Mouse (Mus musculus) MEL (cell line): ENCODE measurements around the gene Olfr340.

Experiments
- CHD2 ChIP-seq: IDR thresholded peaks from 2 replicates; pipeline ENCODE4 v1.6.1; 2011; ENCODE audit warnings: low read length, improper control_type of control experiment
- CTCF ChIP-seq, 3 experiments: IDR thresholded peaks in 2 of 3; conservative IDR thresholded peaks in 1 of 3; 2 replicates each; pipeline ENCODE4 v1.5.1; 2011 to 2012; ENCODE audit warnings: low read length in 3 of 3, low read depth in 2 of 3, mild to moderate bottlenecking in 2 of 3, improper control_type of control experiment in 1 of 3, inconsistent platforms in 1 of 3, mixed read lengths in 1 of 3, moderate library complexity in 1 of 3; ENCODE audit not compliant: control insufficient read depth in 1 of 3, insufficient read depth in 1 of 3, poor library complexity in 1 of 3, severe bottlenecking in 1 of 3
- E2F4 ChIP-seq: IDR thresholded peaks from 2 replicates; pipeline ENCODE4 v1.6.1; 2011; ENCODE audit warnings: low read depth, low read length, improper control_type of control experiment, borderline replicate concordance
- ELF1 ChIP-seq: IDR thresholded peaks from 2 replicates; pipeline ENCODE4 v1.6.1; 2014; ENCODE audit warnings: low read depth, mild to moderate bottlenecking, inconsistent platforms, low read length, improper control_type of control experiment, moderate library complexity
- EP300 ChIP-seq, 2 experiments: IDR thresholded peaks; 2 replicates each; pipeline ENCODE4 v1.6.1; 2011; ENCODE audit warnings: improper control_type of control experiment in 2 of 2, low read length in 2 of 2, low read depth in 1 of 2, mild to moderate bottlenecking in 1 of 2
- MAX ChIP-seq: IDR thresholded peaks from 2 replicates; pipeline ENCODE4 v1.6.1; 2011; ENCODE audit warnings: low read length, improper control_type of control experiment
- NRF1 ChIP-seq: IDR thresholded peaks from 2 replicates; pipeline ENCODE4 v1.6.1; 2014; ENCODE audit warnings: low read depth, mild to moderate bottlenecking, inconsistent platforms, low read length, improper control_type of control experiment, moderate library complexity; ENCODE audit not compliant: poor library complexity, insufficient read depth, severe bottlenecking
- POLR2A ChIP-seq, 2 experiments: IDR thresholded peaks; 2 replicates each; pipeline ENCODE4 v1.6.1; 2011 to 2012; ENCODE audit warnings: low read length in 2 of 2, mild to moderate bottlenecking in 2 of 2, control low read depth in 1 of 2, improper control_type of control experiment in 1 of 2, low read depth in 1 of 2, moderate library complexity in 1 of 2; ENCODE audit not compliant: control insufficient read depth in 1 of 2, insufficient read depth in 1 of 2, poor library complexity in 1 of 2
- SIN3A ChIP-seq: IDR thresholded peaks from 2 replicates; pipeline ENCODE4 v1.6.1; 2012; ENCODE audit warnings: low read length, improper control_type of control experiment, inconsistent platforms
- TAL1 ChIP-seq: IDR thresholded peaks from 2 replicates; pipeline ENCODE4 v1.6.1; 2012; ENCODE audit warnings: mild to moderate bottlenecking, inconsistent platforms, low read length, moderate library complexity, mixed read lengths
- USF1 ChIP-seq: IDR thresholded peaks from 2 replicates; pipeline ENCODE4 v1.6.1; 2014; ENCODE audit warnings: low read depth, mild to moderate bottlenecking, inconsistent platforms, low read length, improper control_type of control experiment, moderate library complexity
- ZKSCAN1 ChIP-seq: IDR thresholded peaks from 2 replicates; pipeline ENCODE4 v1.6.1; 2012; ENCODE audit warnings: low read depth, mild to moderate bottlenecking, inconsistent platforms, low read length, improper control_type of control experiment, moderate library complexity
- ZMIZ1 ChIP-seq: IDR thresholded peaks from 2 replicates; pipeline ENCODE4 v1.6.1; 2012; ENCODE audit warnings: low read depth, mild to moderate bottlenecking, inconsistent platforms, low read length, improper control_type of control experiment, moderate library complexity
- ZNF384 ChIP-seq: IDR thresholded peaks from 2 replicates; pipeline ENCODE4 v1.6.1; 2012; ENCODE audit warnings: low read depth, mild to moderate bottlenecking, inconsistent platforms, low read length, improper control_type of control experiment

DNA sequence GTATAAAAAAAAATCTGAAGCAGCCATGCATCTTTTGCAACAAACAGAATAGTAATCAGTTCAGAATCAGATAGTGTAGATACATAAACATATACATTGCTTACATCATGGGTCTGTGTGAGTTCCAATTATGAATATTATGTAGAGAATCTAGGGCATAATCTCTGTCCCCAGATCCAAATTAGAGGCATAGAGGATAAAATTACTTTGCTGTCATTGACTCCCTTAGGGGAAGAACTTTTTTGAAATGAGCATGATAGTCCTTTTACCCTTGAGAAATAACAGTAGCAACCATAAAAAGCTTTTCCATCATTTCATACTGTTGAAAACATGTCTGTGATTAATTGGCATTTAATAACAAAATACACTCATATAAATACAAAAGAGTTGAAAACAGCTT is 30.0 kb downstream of the Olfr340 start, which contains the start of gene Olfr341:
- TF ChIP-seq POLR2A (IDR thresholded peaks at IDR 0.05; ENCODE audit: control insufficient read depth in 1 of 2, insufficient read depth in 1 of 2, low read depth in 1 of 2, low read length in 2 of 2, poor library complexity in 1 of 2) (no peak), CTCF (IDR thresholded peaks at IDR 0.05 in 2 of 3, conservative IDR thresholded peaks at IDR 0.05 in 1 of 3; ENCODE audit: control insufficient read depth in 1 of 3, insufficient read depth in 1 of 3, low read depth in 2 of 3, low read length in 3 of 3, poor library complexity in 1 of 3, severe bottlenecking in 1 of 3) (no peak), ELF1 (no peak), E2F4 (no peak), EP300 (IDR thresholded peaks at IDR 0.05; ENCODE audit: low read depth in 1 of 2, low read length in 2 of 2) (no peak), ZMIZ1 (no peak), MAX (no peak), ZNF384 (no peak), SIN3A (no peak), NRF1 (no peak), ZKSCAN1 (no peak), TAL1 (no peak), USF1 (no peak), CHD2 (no peak)
